ENCODE assay signal across 11 mouse cellular contexts in the genomic region with DNA sequence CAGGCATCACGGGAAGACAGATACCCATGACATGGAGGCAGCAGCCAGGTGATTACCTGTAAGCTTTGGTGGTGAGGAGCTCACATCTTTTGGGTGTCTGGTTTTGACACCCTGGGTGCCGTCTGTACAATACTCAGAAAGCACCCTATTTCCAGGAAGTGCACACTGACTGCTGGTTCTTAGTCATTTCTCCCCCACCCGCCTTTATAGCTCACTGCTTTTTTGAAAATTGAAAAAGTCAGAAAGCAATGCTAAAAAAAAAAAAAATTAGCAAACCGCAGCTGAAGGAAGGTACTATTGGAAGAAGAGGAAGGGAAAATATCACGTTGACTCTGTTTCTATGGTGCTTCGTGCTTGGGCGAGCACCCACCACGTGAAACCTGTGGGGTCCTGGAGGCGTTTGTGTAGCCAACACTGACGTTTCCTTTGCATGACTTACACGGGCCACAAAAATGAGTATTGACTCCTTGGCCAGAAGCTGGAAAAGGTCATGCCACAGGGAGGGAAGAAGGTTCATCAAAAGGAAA. TPM values are rescaled to one million over a fixed set of nuclear protein-coding genes. Genes with fewer than 3 reads are reported as not detected.
DNase-seq lines count a peak whose midpoint lies in the region; ATAC-seq and TF ChIP-seq lines count a peak whose summit lies in the region.
"Had no signal": no experiment of that assay in that cellular context is flagged by ENCODE, and none has a peak within 500 bp of the region (broad histone marks: within the 10 kb centered on the region; RNA-seq: fewer than 3 reads in every experiment).

No protein-coding gene starts in this region.

- DNase-seq in heart, adult 2 months: no peak
- DNase-seq in G1E (ENCODE audit: low spot score) (peak; percentile 41), liver (peak; percentile 42)
- peak; percentile 84 for DNase-seq in splenic B cell, adult 2 months (ENCODE audit: low read depth, low spot score)
- no peak for DNase-seq in embryo, embryonic 9.5 days (ENCODE audit: extremely low spot score)
- DNase-seq in ovary, postnatal 36 days (ENCODE audit: low spot score): no peak
- no peak for DNase-seq in gastrocnemius, adult 2 months
- DNase-seq: cerebellum, postnatal 36 days had no signal

- no peaks in the 10 kb centered on the region for H3K9me3 ChIP-seq in heart, embryonic 14.5 days (ENCODE audit: control insufficient read depth, low read length)
- 0 out of 2 replicates have a peak, but pooled peaks cover 2% of the 10 kb centered on the region for H3K9me3 ChIP-seq in G1E (replicated peaks)
- H3K9me3 ChIP-seq: forebrain, embryonic 10.5 days; limb, embryonic 10.5 days had no signal

- H3K9ac ChIP-seq in heart, embryonic 14.5 days (ENCODE audit: low read length): no peak overlapping the region
- H3K9ac ChIP-seq in heart, adult 2 months (ENCODE audit: low read depth, low read length): no peak overlapping the region

- no peaks in the 10 kb centered on the region for H3K36me3 ChIP-seq in heart, embryonic 14.5 days (ENCODE audit: control insufficient read depth, insufficient read depth, low read length)
- no peaks in the 10 kb centered on the region for H3K36me3 ChIP-seq in heart, adult 2 months (ENCODE audit: control insufficient read depth, insufficient read depth, low read length)
- no peaks in the 10 kb centered on the region for H3K36me3 ChIP-seq in G1E (replicated peaks)
- H3K36me3 ChIP-seq in splenic B cell, adult 2 months (ENCODE audit: control insufficient read depth, insufficient read depth, low read length, poor library complexity, severe bottlenecking): no peaks in the 10 kb centered on the region
- H3K36me3 ChIP-seq: forebrain, embryonic 10.5 days; limb, embryonic 10.5 days had no signal

- no peak for TF ChIP-seq POLR2A in heart, adult 2 months (IDR thresholded peaks at IDR 0.05; ENCODE audit: insufficient read depth, low read depth, low read length)

- no peak overlapping the region for H3K4me3 ChIP-seq in heart, embryonic 14.5 days (ENCODE audit: control insufficient read depth in 1 of 2, insufficient read depth in 1 of 2, low read depth in 1 of 2, low read length in 2 of 2)
- H3K4me3 ChIP-seq in heart, adult 2 months: no peak overlapping the region
- peak overlapping the region; percentile 53; the same call in 1 of the 2 replicates for H3K4me3 ChIP-seq in G1E (ENCODE audit: low read depth, low read length)
- no peak overlapping the region for H3K4me3 ChIP-seq in gastrocnemius, adult 2 months
- H3K4me3 ChIP-seq: forebrain, embryonic 10.5 days; limb, embryonic 10.5 days had no signal

- no peak for TF ChIP-seq CTCF in heart, adult 2 months (IDR thresholded peaks at IDR 0.05)
- no peak for TF ChIP-seq CTCF in G1E (IDR thresholded peaks at IDR 0.05; ENCODE audit: low read depth, low read length)
- no peak for TF ChIP-seq CTCF in gastrocnemius, adult 2 months (IDR thresholded peaks at IDR 0.05)

- peaks cover 25 to 33% of the 10 kb centered on the region in 2 experiments for H3K4me1 ChIP-seq in heart, embryonic 14.5 days (ENCODE audit: control insufficient read depth in 2 of 2, insufficient read depth in 2 of 2, low read length in 2 of 2)
- peaks cover 2% of the 10 kb centered on the region; the same call in 1 of the 2 replicates for H3K4me1 ChIP-seq in heart, adult 2 months (ENCODE audit: control insufficient read depth, insufficient read depth, low read length)
- peaks cover 90% of the 10 kb centered on the region for H3K4me1 ChIP-seq in G1E (ENCODE audit: insufficient read depth, low read depth, low read length)
- H3K4me1 ChIP-seq: limb, embryonic 10.5 days had no signal

- intact Hi-C loops in heart, adult 2 months (cut with DNase I): no loop called here
- intact Hi-C loops in gastrocnemius, adult 2 months (cut with DNase I): no loop called here

- H3K79me2 ChIP-seq in heart, adult 2 months (replicated peaks; ENCODE audit: control insufficient read depth, insufficient read depth, low read length): no peaks in the 10 kb centered on the region

- 76% methylated on average over 11 of the region's 11 CpGs for WGBS in heart, embryonic 14.5 days
- 67% methylated on average over 11 of the region's 11 CpGs for WGBS in heart, adult 2 months

- no peak overlapping the region for H3K4me2 ChIP-seq in heart, embryonic 14.5 days (ENCODE audit: low read length)

- H3K27ac ChIP-seq in heart, embryonic 14.5 days (replicated peaks in 1 of 2; ENCODE audit: control insufficient read depth in 1 of 2, insufficient read depth in 1 of 2, low read depth in 2 of 2, low read length in 2 of 2): peak overlapping the region; percentile 52 to 77
- no peak overlapping the region for H3K27ac ChIP-seq in heart, adult 2 months
- H3K27ac ChIP-seq in gastrocnemius, adult 2 months: no peak overlapping the region
- H3K27ac ChIP-seq: forebrain, embryonic 10.5 days; limb, embryonic 10.5 days had no signal

- no peak for TF ChIP-seq EP300 in heart, adult 2 months (IDR thresholded peaks at IDR 0.05; ENCODE audit: insufficient read depth, low read depth, low read length)

- ATAC-seq in heart, embryonic 14.5 days (ENCODE audit: insufficient number of reproducible peaks, insufficient read depth, low FRiP score, low read depth): no peak
- peak; percentile 22 for ATAC-seq in G1E (ENCODE audit: extremely low read depth, insufficient number of reproducible peaks, low FRiP score, poor library complexity, severe bottlenecking)

- no peaks in the 10 kb centered on the region for H3K27me3 ChIP-seq in heart, embryonic 14.5 days (ENCODE audit: control insufficient read depth, insufficient read depth, low read length)
- H3K27me3 ChIP-seq in heart, adult 2 months (ENCODE audit: control insufficient read depth, insufficient read depth, low read length): no peaks in the 10 kb centered on the region
- H3K27me3 ChIP-seq in G1E (ENCODE audit: insufficient read depth, low read length): no peaks in the 10 kb centered on the region
- H3K27me3 ChIP-seq in splenic B cell, adult 2 months (ENCODE audit: control insufficient read depth, insufficient read depth, low read length, poor library complexity, severe bottlenecking): no peaks in the 10 kb centered on the region

RNA-seq across cellular contexts. Expression of a gene that starts 6.7 kb away (rescaled TPM):
- polyA plus RNA-seq in heart, embryonic 14.5 days (2014; fragmentation: Nextera tagmentation; extraction: Ambion mirVana): 38.6 and 44.6 TPM in 2 replicates
- 10 to 100 TPM; 27.9 to 29.8 TPM for total RNA-seq in heart, adult 2 months (2021)
- 28.2 and 47.5 TPM in 2 replicates for polyA plus RNA-seq in heart, adult 2 months (2012; rRNA removed)
- total RNA-seq in G1E (2014; fragmentation: Nextera tagmentation) (303 and 306 TPM in 2 replicates), G1E (2017) (121 and 135 TPM in 2 replicates)
- polyA plus RNA-seq in G1E (2012): 30.4 and 32.1 TPM in 2 replicates
- total RNA-seq in gastrocnemius, adult 2 months (2021): 10 to 100 TPM; 24.6 to 27.7 TPM

Comparison
In these comparisons a context has a peak if more than half of its experiments do, and no peak if none do; other contexts are left out.
1. H3K27ac ChIP-seq: peak in heart, embryonic 14.5 days (2 of 2); none in heart, adult 2 months (single experiment) and gastrocnemius, adult 2 months (single experiment).
2. DNase-seq: peak in G1E (single experiment), liver (single experiment) and splenic B cell, adult 2 months (single experiment); none in heart, adult 2 months (0 of 2), embryo, embryonic 9.5 days (single experiment), ovary, postnatal 36 days (single experiment) and gastrocnemius, adult 2 months (single experiment).